Mouse (Mus musculus): Measurements from ENCODE around the gene Rab36. TPM values are rescaled to one million over a fixed set of nuclear protein-coding genes. Genes with fewer than 3 reads are reported as not detected.

Rab36 gene
- 22.9 and 25.3 TPM in 2 replicates for polyA plus RNA-seq (2012; rRNA removed)

DNA sequence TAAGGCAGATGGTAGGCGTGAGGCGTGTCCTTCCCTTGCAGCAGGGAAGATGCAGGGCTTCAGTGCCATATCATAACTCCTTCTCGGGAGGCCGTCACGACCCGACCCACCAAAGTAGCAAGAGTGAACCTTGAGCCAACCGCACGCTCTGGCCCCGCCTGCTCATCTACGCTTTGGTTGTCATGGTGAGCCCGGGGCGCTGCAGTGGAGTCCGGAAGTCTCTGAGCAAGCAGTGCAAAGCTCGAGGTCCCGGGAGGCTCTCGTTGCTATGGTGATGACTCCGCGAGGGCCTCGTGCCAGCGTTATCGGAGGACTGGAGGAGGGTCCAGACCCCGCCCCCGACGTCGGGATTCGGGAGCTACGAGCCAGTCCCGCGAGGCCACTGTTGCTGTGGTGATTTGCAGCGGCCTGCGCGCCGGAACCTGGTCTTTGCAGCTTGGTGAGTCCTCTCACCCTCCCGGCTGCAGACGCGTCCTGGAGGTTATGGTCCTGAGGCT, at the start of gene Rab36:
TSS of gene Rab36 (plus strand) at position 176 of the 497 bp plus-strand sequence.

DNA sequence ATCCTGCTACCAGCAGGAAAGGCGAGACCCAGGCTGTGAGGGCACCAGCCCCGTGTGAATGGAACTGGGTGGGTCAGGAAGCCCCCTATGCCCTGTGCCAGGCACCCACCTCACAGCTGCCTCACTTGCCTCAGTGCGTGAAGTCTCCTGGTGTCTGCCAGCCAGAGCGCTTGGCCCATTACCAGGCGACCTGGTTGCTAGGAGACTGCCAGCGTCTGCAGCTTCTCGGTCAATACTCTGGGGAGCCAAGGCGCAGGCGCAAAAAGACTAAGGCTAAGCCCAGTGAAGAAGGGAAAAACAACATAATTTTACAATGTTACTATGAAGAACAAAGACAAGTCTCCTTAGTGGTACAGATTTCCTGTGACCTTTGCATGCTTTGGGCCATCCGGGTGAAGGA, 4.5 kb upstream of the Rab36 start, which contains the start of gene Rsph14:
TSS of gene Rsph14 (minus strand) at position 192 of the 400 bp plus-strand sequence.

DNA sequence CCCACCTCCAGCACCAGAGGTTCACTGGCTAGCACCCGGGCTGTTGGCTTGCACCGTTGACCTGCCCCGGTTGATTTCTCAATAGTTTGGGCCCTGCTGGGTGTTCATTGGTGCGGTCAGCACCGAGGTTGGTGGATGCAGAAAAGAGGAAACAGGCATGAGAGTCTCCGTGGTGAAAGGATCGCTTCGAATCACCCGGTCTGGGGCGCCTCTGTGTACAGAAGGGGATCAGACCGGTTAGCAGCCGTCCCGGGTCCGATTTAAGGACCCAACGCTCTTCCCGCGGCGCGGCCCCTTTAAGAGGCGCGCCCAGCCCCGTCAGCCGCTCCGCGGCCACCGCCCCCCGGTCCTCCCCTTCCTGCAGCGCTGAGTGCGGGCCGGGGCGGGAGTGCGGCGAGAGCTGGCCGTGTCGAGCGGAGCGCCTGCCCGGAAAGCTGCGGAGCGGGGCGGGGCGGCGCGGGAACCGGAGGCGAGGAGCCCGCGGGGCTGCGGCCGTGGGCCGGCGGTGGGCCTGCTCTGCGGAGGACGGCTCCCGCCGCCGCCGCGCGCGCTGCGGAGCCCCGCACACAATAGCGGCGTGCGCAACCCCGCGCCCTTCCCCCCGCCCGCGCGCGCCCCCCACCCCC, 23.5 kb downstream of the Rab36 start, which contains the start of gene Bcr:
TSS of gene Bcr (plus strand) at position 376 of the 626 bp plus-strand sequence.

Other genes starting within 250 kb of the Rab36 start
- 32.2 and 36.2 TPM in 2 replicates for gene Gnaz, start 69.9 kb upstream of the Rab36 start, polyA plus RNA-seq (2012; rRNA removed)
- gene Rsph14, start 4.5 kb upstream of the Rab36 start, polyA plus RNA-seq (2012; rRNA removed), result 0.32 and 0.34 TPM in 2 replicates
- gene Bcr, start 23.5 kb downstream of the Rab36 start, polyA plus RNA-seq (2012; rRNA removed), result 46.4 and 48.9 TPM in 2 replicates
- 35.5 and 38.1 TPM in 2 replicates for gene Specc1l, start 175.0 kb downstream of the Rab36 start, polyA plus RNA-seq (2012; rRNA removed)

All from central nervous system, embryonic 14 days (tissue).